Mouse (Mus musculus): ENCODE measurements around the gene 1110012L19Rik.
"Not testable (repeated sequence)": the region's sequence is repeated elsewhere in the genome, so short reads cannot be mapped to it uniquely, and the experiment has no call there.

The 1110012L19Rik gene

GRCm38 (mm10) chrX:70385276-70385961 lies at the start of gene 1110012L19Rik:
Gene 1110012L19Rik, plus strand, starts transcription at chrX:70385877.
- DNase-seq: peak; percentile 80

GRCm38 (mm10) chrX:70362985-70363384 lies 22.7 kb upstream of the 1110012L19Rik start:
- DNase-seq: peak; percentile 6

GRCm38 (mm10) chrX:70363446-70363845 lies 22.2 kb upstream of the 1110012L19Rik start:
- peak; percentile 24 for DNase-seq

GRCm38 (mm10) chrX:70364202-70364601 lies 21.5 kb upstream of the 1110012L19Rik start:
- no peak for DNase-seq

GRCm38 (mm10) chrX:70364661-70365613 lies 20.7 kb upstream of the 1110012L19Rik start, which contains the start of gene Ids:
Gene Ids, minus strand, starts transcription at chrX:70365084.
- peak; percentile 90 for DNase-seq

- DNase-seq: not testable (repeated sequence)
These were observed 15.9 kb upstream of the 1110012L19Rik start for GRCm38 (mm10) chrX:70369758-70370157.

- DNase-seq: not testable (repeated sequence)
These were observed 11.1 kb upstream of the 1110012L19Rik start for GRCm38 (mm10) chrX:70374469-70375110.

- no peak for DNase-seq
These were observed 781 bp upstream of the 1110012L19Rik start for GRCm38 (mm10) chrX:70384917-70385275.

- no peak for DNase-seq
These were observed 280 bp downstream of the 1110012L19Rik start for GRCm38 (mm10) chrX:70385962-70386351.

- DNase-seq: not testable (repeated sequence)
These were observed 7.0 kb downstream of the 1110012L19Rik start for GRCm38 (mm10) chrX:70392636-70393035.

- DNase-seq: not testable (repeated sequence)
These were observed 39.8 kb downstream of the 1110012L19Rik start for GRCm38 (mm10) chrX:70425473-70425872.

Measured in right cerebral cortex, adult 18-20 months (tissue).